Mouse (Mus musculus) embryonic fibroblast, embryonic 13.5 days (primary cell): ENCODE measurements around the gene Tnfrsf21.

ENCODE experiments used
- CTCF ChIP-seq: IDR thresholded peaks from 2 replicates; pipeline ENCODE4 v1.5.1; 2011; ENCODE audit warnings: mild to moderate bottlenecking, control low read depth, low read length, moderate library complexity, borderline replicate concordance; ENCODE audit not compliant: insufficient read depth
- POLR2A ChIP-seq: IDR thresholded peaks from 2 replicates; pipeline ENCODE4 v1.6.1; 2011; ENCODE audit warnings: low read depth, mild to moderate bottlenecking, control low read depth, low read length, moderate library complexity

DNA sequence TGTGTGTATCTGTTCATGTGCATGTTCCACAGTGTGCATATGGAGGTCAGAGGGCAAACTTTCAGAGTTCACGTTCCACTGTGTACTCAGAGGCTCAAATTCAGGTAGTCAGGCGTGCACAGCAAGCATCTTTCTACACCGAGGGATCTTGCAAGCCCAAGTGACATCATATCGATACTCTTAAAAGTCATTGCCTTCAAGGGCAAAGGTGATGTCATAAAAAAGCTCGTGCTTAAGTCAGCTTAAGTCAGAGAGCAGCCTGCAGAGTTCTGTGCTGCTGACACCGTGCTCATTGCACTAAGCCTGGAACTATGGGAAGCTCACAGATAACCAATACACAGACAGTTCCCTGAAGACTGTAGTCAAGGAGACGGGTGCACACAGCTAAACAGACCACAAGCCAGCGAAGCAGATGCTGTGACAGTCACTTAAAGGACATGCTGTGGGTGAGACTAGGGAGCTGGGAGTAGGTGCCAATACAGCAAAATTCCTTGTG, 97.8 kb downstream of the Tnfrsf21 start:
- TF ChIP-seq POLR2A = no peak
- TF ChIP-seq CTCF = no peak
